Mouse (Mus musculus) thymus, adult 2 months (tissue): Measurements from ENCODE around the gene Il11.

Source experiments
- CTCF ChIP-seq: fragments of 200-500 bp; IDR thresholded peaks from 2 replicates; pipeline ENCODE4 v1.5.1; 2012; ENCODE audit warnings: mild to moderate bottlenecking, control low read depth, low read length, moderate library complexity, borderline replicate concordance; ENCODE audit not compliant: control insufficient read depth, poor library complexity, insufficient read depth; ENCODE audit errors: extremely low read depth
- POLR2A ChIP-seq: fragments of 200-500 bp; IDR thresholded peaks from 2 replicates; pipeline ENCODE4 v1.6.1; 2012; ENCODE audit warnings: mild to moderate bottlenecking, low read length, control low read depth, moderate library complexity; ENCODE audit not compliant: control insufficient read depth, poor library complexity, insufficient read depth; ENCODE audit errors: extremely low read depth

DNA sequence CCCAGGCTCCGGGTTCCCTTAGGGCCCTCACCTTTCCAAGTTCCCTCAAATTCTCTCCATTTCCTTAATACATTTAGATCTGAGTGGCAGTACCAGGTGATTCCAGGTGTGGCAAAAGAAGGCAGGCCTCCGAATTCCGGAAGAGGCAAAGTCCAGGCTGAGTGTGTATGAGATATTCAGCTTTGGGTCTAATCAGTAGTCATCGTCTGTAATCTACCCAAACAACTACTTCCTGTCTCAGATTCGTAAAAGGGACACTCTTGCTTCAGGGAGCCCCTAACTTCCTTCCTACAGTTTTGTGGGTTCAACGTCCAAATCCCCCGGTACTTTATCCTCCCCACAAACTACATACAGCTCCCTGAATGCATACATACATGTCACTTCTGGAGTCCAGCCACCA is 57.5 kb downstream of the Il11 start, which contains the start of gene Tmem150b:
- TF ChIP-seq CTCF (no peak), POLR2A (no peak)
